Mouse (Mus musculus) liver, embryonic 11.5 days (tissue): Measurements from ENCODE around the gene Ank2. TPM values are rescaled to one million over a fixed set of nuclear protein-coding genes. Genes with fewer than 3 reads are reported as not detected.
A peak's percentile ranks its signal among the peaks of the same experiment; 100 is the strongest.

Experiments used
- ATAC-seq: fragments of 200-750 bp; cut with Nextera tagmentation; replicated peaks from 2 replicates; pipeline ENCODE4 v1.8.0; 2017; ENCODE audit warnings: moderate number of reproducible peaks, mild to moderate bottlenecking, moderate TSS enrichment, moderate library complexity; ENCODE audit not compliant: low FRiP score
- DNase-seq: peaks from one replicate; pipeline ENCODE4 v3.0.0-alpha.2; 2017; ENCODE audit warnings: low spot score
- H3K27ac ChIP-seq: fragments of 300-500 bp; sonication (generic); 2 replicates; pipeline ENCODE4 v1.5.1; 2014; ENCODE audit warnings: mild to moderate bottlenecking, low read depth, low read length, control low read depth
- H3K27me3 ChIP-seq: fragments of 300-500 bp; sonication (generic); replicated peaks from 2 replicates; pipeline ENCODE4 v1.6.1; 2014; ENCODE audit warnings: low read length, mixed read lengths; ENCODE audit not compliant: control insufficient read depth, insufficient read depth
- H3K36me3 ChIP-seq: fragments of 300-500 bp; sonication (generic); 2 replicates; pipeline ENCODE4 v1.6.1; 2014; ENCODE audit warnings: mild to moderate bottlenecking, low read length, moderate library complexity, mixed read lengths; ENCODE audit not compliant: control insufficient read depth, insufficient read depth
- H3K4me1 ChIP-seq: fragments of 300-500 bp; sonication (generic); replicated peaks from 2 replicates; pipeline ENCODE4 v1.6.1; 2014; ENCODE audit warnings: low read length, mixed read lengths; ENCODE audit not compliant: control insufficient read depth, insufficient read depth
- H3K4me2 ChIP-seq: fragments of 300-500 bp; sonication (generic); 2 replicates; pipeline ENCODE4 v1.6.1; 2014; ENCODE audit warnings: mild to moderate bottlenecking, control low read depth, moderate library complexity
- H3K4me3 ChIP-seq: fragments of 300-500 bp; sonication (generic); 2 replicates; pipeline ENCODE4 v1.5.1; 2014; ENCODE audit warnings: low read depth, low read length, control low read depth
- H3K9ac ChIP-seq: fragments of 300-500 bp; sonication (generic); 2 replicates; pipeline ENCODE4 v1.6.1; 2014; ENCODE audit warnings: low read depth, low read length, control low read depth
- H3K9me3 ChIP-seq: fragments of 300-500 bp; sonication (generic); 2 replicates; pipeline ENCODE4 v1.6.1; 2016; ENCODE audit warnings: low read length, inconsistent platforms, mixed read lengths; ENCODE audit not compliant: control insufficient read depth
- WGBS: fragments of 180-500 bp; shearing (Covaris S2); extraction: QIAGEN DNeasy Blood & Tissue Kit; methylation state at CpG from one replicate; pipeline ENCODE4 v1.1.7; 2014; 5-methylcytosine and 5-hydroxymethylcytosine counted together
- polyA plus RNA-seq: library from polyadenylated mRNA; unstranded; fragments of >200 nt; fragmentation: Nextera tagmentation; extraction: Ambion mirVana; gene quantifications from 2 replicates; pipeline ENCODE4 v1.2.1, GENCODE M21; 2014

The Ank2 gene
- polyA plus RNA-seq, 1 experiment from 2014 or later = 17.3 TPM

DNA sequence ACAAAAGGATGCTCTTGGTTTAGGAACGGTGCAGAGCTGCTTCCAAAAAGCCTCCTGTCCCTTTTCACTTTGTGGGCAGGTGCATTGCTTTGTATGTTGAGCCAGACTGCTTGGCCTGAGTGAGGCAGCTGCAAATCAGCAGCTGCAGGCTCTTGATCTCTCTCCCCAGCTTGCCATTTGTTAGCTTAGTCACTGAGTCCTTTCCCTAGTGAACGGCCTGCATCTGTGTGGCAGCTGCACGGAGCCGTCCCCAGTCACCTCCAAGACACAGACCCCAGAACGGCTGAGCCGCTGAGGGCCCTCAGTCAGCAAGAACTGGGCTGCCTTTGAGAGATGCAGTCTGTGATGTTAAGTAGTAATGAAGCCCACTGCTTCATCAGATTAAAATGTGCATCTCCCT is 231.3 kb downstream of the Ank2 start:
- 65% methylated on average over 6 of the region's 6 CpGs for WGBS
- no peak for ATAC-seq
- no peaks in the 10 kb centered on the region for H3K36me3 ChIP-seq
- no peak overlapping the region for H3K27ac ChIP-seq
- H3K4me2 ChIP-seq = no peak overlapping the region
- no peaks in the 10 kb centered on the region for H3K4me1 ChIP-seq
- H3K9me3 ChIP-seq = no peaks in the 10 kb centered on the region
- H3K4me3 ChIP-seq = no peak overlapping the region
- H3K9ac ChIP-seq = no peak overlapping the region
- no peaks in the 10 kb centered on the region for H3K27me3 ChIP-seq
- DNase-seq = no peak

DNA sequence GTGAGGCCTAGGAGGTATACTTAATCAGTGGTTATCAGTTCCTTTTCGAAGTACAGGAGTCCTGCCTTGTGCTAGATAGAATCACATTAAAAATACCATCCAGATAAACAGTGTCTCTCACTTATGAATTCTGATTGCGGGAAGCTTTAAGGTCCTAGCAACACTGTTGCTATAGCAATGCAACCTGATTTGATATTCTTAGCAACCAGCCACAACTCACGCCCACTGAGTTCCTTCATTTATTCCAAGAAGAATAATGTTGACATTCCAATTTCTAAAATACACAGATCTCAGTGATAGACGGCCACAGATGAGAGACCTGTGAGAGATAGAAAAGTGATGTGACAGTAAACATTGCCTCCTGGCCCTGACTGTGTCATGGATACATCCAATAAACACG is 233.4 kb downstream of the Ank2 start:
- Histone ChIP-seq H3K4me3 (no peak overlapping the region), H3K27me3 (no peaks in the 10 kb centered on the region), H3K36me3 (no peaks in the 10 kb centered on the region), H3K9me3 (no peaks in the 10 kb centered on the region), H3K27ac (no peak overlapping the region), H3K9ac (no peak overlapping the region), H3K4me2 (no peak overlapping the region), H3K4me1 (no peaks in the 10 kb centered on the region)
- no peak for DNase-seq
- ATAC-seq = no peak
- 73% methylated on average over 5 of the region's 5 CpGs for WGBS

DNA sequence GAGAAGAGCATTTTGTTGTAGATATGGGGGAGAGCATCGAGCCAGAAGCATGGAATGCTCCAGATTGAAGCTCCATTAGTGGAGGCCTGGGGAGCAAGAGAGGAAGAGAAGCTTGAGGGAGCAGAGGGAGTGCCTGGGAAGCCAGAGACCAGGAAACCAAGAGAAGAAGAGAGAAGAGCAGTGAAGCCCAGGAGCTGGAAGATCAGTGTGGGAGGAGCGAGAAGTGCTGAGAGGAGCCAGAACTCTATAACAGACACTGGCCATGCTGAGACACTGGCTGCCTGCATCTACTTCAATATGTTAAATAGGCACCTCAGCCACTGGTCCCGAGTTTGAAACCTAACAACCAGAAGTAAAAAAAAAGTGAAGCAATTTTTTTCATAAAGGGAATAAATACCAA is 234.0 kb downstream of the Ank2 start:
- H3K27me3 ChIP-seq = no peaks in the 10 kb centered on the region
- H3K4me3 ChIP-seq = no peak overlapping the region
- no peak overlapping the region for H3K27ac ChIP-seq
- 71% methylated on average over 3 of the region's 3 CpGs for WGBS
- DNase-seq (no peak), ATAC-seq (no peak)
- H3K9me3 ChIP-seq = no peaks in the 10 kb centered on the region
- no peak overlapping the region for H3K9ac ChIP-seq
- no peaks in the 10 kb centered on the region for H3K4me1 ChIP-seq
- H3K36me3 ChIP-seq = no peaks in the 10 kb centered on the region
- no peak overlapping the region for H3K4me2 ChIP-seq

DNA sequence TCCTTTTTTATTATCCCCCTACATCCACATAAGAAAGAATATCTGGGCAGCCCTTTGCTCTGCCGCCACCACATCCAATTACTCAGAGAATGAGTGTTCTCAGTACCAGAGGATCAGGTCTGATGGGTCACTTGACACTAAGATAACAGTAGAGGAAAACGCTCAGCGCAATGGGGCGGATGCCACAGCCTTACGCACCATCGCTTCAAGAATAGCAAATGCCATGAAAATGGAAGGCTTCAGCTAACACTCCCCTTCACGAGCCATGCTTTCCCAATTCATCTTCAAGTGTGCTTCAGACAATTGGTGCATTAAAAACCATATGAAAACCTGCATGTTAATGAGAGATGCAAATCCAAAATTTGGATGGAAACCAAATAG is 238.4 kb downstream of the Ank2 start:
- Histone ChIP-seq H3K4me2 (no peak overlapping the region), H3K27ac (no peak overlapping the region), H3K4me1 (no peaks in the 10 kb centered on the region), H3K4me3 (no peak overlapping the region), H3K27me3 (no peaks in the 10 kb centered on the region), H3K9me3 (no peaks in the 10 kb centered on the region), H3K36me3 (no peaks in the 10 kb centered on the region), H3K9ac (no peak overlapping the region)
- no peak for ATAC-seq
- DNase-seq = peak; percentile 26
- WGBS = 76% methylated on average over 7 of the region's 7 CpGs

DNA sequence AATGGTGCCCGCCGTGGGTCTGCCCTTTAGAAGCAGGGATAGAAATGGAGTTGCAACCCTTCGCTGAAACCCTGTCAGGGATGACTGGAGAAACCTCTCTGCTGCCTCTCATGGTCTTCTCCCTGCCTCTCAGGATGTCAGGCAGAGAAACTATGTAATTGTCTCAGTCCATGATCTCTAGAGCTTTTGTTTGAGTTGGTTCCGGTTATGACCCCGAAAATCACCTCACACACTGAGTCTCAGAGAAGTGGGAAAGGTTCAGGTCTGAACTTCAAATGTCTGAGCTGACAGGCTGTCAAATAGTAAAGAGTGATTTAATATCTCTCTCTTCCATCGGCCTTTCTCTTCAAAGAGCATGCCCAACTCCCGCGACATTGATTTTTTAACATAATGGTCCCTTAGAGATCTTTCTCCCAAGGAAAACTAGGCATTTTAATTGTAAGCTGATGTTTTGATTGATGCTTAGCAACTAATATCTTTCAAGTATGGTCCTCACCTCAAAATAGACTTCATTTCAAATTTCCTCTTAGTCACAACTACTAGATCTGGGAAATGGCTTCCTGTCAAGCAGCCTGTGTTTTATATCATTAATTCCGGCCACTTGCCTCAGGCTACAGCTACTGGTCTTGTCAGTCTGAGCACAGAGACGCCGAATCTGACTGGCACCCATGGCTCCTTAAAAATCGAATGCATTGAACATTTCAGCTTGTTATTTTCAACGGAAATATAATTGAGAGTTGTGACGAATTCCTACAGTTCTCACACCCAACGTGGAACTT is 239.0 kb downstream of the Ank2 start:
- ATAC-seq = no peak
- Histone ChIP-seq H3K4me1 (no peaks in the 10 kb centered on the region), H3K36me3 (no peaks in the 10 kb centered on the region), H3K9ac (no peak overlapping the region), H3K4me2 (no peak overlapping the region), H3K9me3 (no peaks in the 10 kb centered on the region), H3K27me3 (no peaks in the 10 kb centered on the region), H3K27ac (no peak overlapping the region), H3K4me3 (no peak overlapping the region)
- WGBS = 80% methylated on average over 15 of the region's 15 CpGs
- DNase-seq = no peak

DNA sequence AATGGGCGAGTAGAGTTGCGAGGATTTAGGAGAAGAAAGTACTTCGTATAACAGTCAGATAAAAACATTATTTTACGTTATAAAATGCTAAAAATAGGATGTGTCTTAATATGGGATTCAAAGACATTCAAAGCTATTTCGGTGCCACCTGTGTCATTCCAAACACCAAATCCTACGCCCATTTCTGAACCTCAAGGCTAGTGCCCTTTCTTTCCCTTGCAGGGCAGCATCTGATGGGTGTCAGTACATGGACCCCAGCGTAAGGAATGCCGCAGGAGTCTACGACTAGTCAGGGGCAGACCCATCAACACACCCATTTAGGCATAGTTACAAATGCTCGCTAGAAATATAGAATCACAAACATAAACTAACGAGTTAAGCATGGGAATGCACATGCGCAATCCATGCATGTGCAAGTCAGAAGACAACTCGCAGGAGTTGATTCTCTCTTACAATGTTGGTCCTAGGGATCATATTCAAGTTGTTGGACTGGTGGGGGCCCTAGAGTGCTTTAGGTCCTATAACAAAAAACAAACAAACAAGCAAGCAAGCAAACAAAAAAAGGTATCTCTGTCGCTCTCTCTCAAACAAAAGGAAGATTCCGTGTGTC is 240.6 kb downstream of the Ank2 start:
- DNase-seq = no peak
- Histone ChIP-seq H3K4me1 (no peaks in the 10 kb centered on the region), H3K27ac (no peak overlapping the region), H3K36me3 (no peaks in the 10 kb centered on the region), H3K9me3 (no peaks in the 10 kb centered on the region), H3K4me3 (no peak overlapping the region), H3K27me3 (no peaks in the 10 kb centered on the region), H3K9ac (no peak overlapping the region), H3K4me2 (peak overlapping the region; percentile 8; the same call in 1 of the 2 replicates)
- ATAC-seq = no peak
- 44% methylated on average over 15 of the region's 15 CpGs for WGBS

DNA sequence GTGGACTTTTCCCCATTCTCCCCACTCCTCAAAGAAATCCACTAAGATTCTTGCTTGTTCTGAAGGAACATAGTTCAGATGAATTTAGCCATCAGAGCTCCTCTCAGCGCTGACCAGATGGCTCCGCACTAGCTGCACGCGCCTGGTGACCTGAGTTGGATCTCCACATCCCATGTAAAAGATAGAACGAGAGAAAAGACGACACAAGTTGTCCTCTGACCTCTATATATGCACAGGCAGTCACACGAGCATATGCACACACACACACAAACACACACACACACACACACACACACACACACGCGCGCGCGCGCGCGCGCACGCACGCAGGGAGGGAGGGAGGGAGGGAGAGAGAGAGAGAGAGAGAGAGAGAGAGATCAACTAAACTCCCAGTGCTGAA is 241.2 kb downstream of the Ank2 start:
- DNase-seq (peak; percentile 39), ATAC-seq (peak; percentile 20; the same call in 1 of the 2 replicates)
- peak overlapping the region; percentile 51 for H3K4me2 ChIP-seq
- no peaks in the 10 kb centered on the region for H3K27me3 ChIP-seq
- under 1% methylated on average over 18 of the region's 18 CpGs for WGBS
- H3K36me3 ChIP-seq = no peaks in the 10 kb centered on the region
- peak overlapping the region; percentile 10; the same call in 1 of the 2 replicates for H3K9ac ChIP-seq
- no peak overlapping the region for H3K27ac ChIP-seq
- peak overlapping the region; percentile 32 for H3K4me3 ChIP-seq
- no peaks in the 10 kb centered on the region for H3K4me1 ChIP-seq
- H3K9me3 ChIP-seq = no peaks in the 10 kb centered on the region

DNA sequence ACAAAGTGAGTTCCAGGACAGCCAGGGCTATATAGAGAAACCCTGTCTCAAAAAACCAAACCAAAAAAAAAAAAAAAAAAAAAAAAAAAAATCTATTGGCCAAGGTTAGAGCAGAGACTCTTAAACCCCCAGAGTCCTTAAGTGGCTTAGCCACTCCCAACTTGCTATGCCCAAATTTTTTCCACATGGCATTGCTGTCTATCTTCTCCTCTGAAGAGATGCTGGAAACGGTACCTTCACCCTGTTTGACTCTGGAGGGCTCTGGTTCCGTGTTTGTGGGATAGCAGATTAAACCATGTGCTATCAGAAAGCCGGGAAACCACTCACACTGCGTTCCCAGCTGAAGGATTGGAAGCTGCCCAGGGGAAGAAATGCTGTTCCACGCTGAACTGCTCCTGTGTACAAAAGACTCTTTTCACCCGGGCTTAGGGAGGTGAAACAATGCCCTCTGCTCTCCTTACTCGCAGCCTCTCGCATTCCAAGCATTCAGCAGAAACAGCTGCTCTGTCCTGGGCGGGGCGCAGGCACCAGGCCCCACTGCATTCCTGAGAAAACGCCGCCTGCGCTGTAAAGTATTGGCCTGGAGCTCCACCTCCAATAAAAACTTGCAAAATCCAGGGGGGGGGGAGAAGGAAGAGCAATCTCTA is 241.7 kb downstream of the Ank2 start:
- Histone ChIP-seq H3K36me3 (no peaks in the 10 kb centered on the region), H3K27ac (no peak overlapping the region), H3K4me2 (peak overlapping the region; percentile 51), H3K27me3 (no peaks in the 10 kb centered on the region), H3K9me3 (no peaks in the 10 kb centered on the region), H3K9ac (peak overlapping the region; percentile 10; the same call in 1 of the 2 replicates), H3K4me1 (no peaks in the 10 kb centered on the region), H3K4me3 (peak overlapping the region; percentile 32)
- WGBS = 4% methylated on average over 13 of the region's 13 CpGs
- peak; percentile 71 for ATAC-seq
- DNase-seq = peak; percentile 60
